Mouse (Mus musculus) testis, adult 2 months (tissue): ENCODE measurements around the gene Dnaic2.

Experiments
- CTCF ChIP-seq: fragments of 200-500 bp; IDR thresholded peaks from 2 replicates; pipeline ENCODE4 v1.5.1; 2012; ENCODE audit warnings: low read depth, mild to moderate bottlenecking, inconsistent platforms, low read length, moderate library complexity; ENCODE audit not compliant: control insufficient read depth, insufficient read depth, insufficient replicate concordance
- POLR2A ChIP-seq: fragments of 200-500 bp; IDR thresholded peaks from 2 replicates; pipeline ENCODE4 v1.6.1; 2012; ENCODE audit warnings: low read depth, mild to moderate bottlenecking, inconsistent platforms, low read length, moderate library complexity; ENCODE audit not compliant: control insufficient read depth

DNA sequence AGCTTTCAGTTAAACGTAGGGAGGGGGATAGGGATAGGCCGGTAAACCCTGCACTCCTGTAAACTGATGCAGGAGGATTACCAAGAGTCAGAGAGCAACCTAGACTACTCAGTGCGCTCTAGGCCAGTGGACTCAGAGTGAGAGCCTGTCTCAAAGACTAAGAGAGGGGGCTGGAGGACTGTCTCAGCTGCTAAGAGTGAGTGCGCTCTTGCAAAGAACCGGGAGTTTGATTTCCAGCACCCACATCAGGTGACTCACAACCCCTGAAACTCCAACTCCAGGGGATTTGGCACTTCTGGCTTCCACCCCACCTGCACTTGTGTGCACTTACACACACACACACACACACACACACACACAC is 598 bp downstream of the Dnaic2 start:
- TF ChIP-seq CTCF (no peak), POLR2A (no peak)
